ENCODE assay signal across 17 mouse cellular contexts in genomic region chr5:120653873-120654272, GRCm38 (mm10). TPM values are rescaled to one million over a fixed set of nuclear protein-coding genes. Genes with fewer than 3 reads are reported as not detected.
"Had no signal": no experiment of that assay in that cellular context is flagged by ENCODE, and none has a peak within 500 bp of the region (broad histone marks: within the 10 kb centered on the region; RNA-seq: fewer than 3 reads in every experiment).

No protein-coding gene starts in this region.

- H3K4me2 ChIP-seq: kidney, embryonic 15.5 days; limb, embryonic 13.5 days; neural tube, embryonic 15.5 days had no signal

- H3K27ac ChIP-seq: kidney, embryonic 15.5 days; limb, embryonic 13.5 days; liver, embryonic 14.5 days; neural tube, embryonic 15.5 days had no signal

- H3K9me3 ChIP-seq: kidney, embryonic 15.5 days; limb, embryonic 13.5 days; neural tube, embryonic 15.5 days had no signal

- H3K4me3 ChIP-seq: kidney, embryonic 15.5 days; limb, embryonic 13.5 days; myocyte; neural tube, embryonic 15.5 days had no signal

- H3K36me3 ChIP-seq: kidney, embryonic 15.5 days; limb, embryonic 13.5 days; neural tube, embryonic 15.5 days had no signal

- H3K9ac ChIP-seq: kidney, embryonic 15.5 days; limb, embryonic 13.5 days; liver, embryonic 14.5 days; neural tube, embryonic 15.5 days had no signal

- DNase-seq: kidney, postnatal 14 days; layer of hippocampus, adult 9-11 months; layer of hippocampus, postnatal 36 days; left cerebral cortex, postnatal 4 days; lung, adult 18-20 months; midbrain, embryonic 14.5 days; thymus, adult 18-20 months; thymus, postnatal 14 days had no signal

RNA-seq across cellular contexts. Expression of gene Rasal1, which starts 5.3 kb away (rescaled TPM):
- total RNA-seq: megakaryocyte-erythroid progenitor cell, adult 5-6 weeks had no signal
- polyA plus RNA-seq: neural tube, embryonic 11.5 days had no signal

RNA-seq across cellular contexts. Expression of gene Cfap73, which starts 19.8 kb away (rescaled TPM):
- total RNA-seq: liver, adult 2 months; megakaryocyte-erythroid progenitor cell, adult 5-6 weeks had no signal
- polyA plus RNA-seq: kidney, embryonic 15.5 days; large intestine, adult 2 months; limb, embryonic 13.5 days; liver, adult 2 months; liver, embryonic 14.5 days; midbrain, embryonic 14.5 days; myocyte; neural tube, embryonic 11.5 days had no signal

RNA-seq across cellular contexts. Expression of gene Dtx1, which starts 57.9 kb away (rescaled TPM):
- polyA plus RNA-seq: myocyte had no signal
